Mouse (Mus musculus) limb, embryonic 13.5 days (tissue): Measurements from ENCODE around the gene Vsig10. TPM values are rescaled to one million over a fixed set of nuclear protein-coding genes. Genes with fewer than 3 reads are reported as not detected.

ENCODE experiments used
- ATAC-seq: fragments of 200-750 bp; cut with Nextera tagmentation; 2 replicates; pipeline ENCODE4 v1.8.0; 2017; ENCODE audit warnings: low read depth, moderate number of reproducible peaks, moderate TSS enrichment; ENCODE audit not compliant: low FRiP score
- H3K27ac ChIP-seq: fragments of 300-500 bp; sonication (generic); 2 replicates; pipeline ENCODE4 v1.5.1; 2015; ENCODE audit warnings: inconsistent platforms, mild to moderate bottlenecking, moderate library complexity
- H3K27me3 ChIP-seq: fragments of 300-500 bp; sonication (generic); 2 replicates; pipeline ENCODE4 v1.6.1; 2015; ENCODE audit warnings: mild to moderate bottlenecking, inconsistent platforms
- H3K36me3 ChIP-seq: fragments of 300-500 bp; sonication (generic); 2 replicates; pipeline ENCODE4 v1.6.1; 2015; ENCODE audit warnings: inconsistent platforms, mild to moderate bottlenecking, moderate library complexity
- H3K4me1 ChIP-seq: fragments of 300-500 bp; sonication (generic); 2 replicates; pipeline ENCODE4 v1.6.1; 2015; ENCODE audit warnings: inconsistent platforms
- H3K4me2 ChIP-seq: fragments of 300-500 bp; sonication (generic); replicated peaks from 2 replicates; pipeline ENCODE4 v1.6.1; 2015; ENCODE audit warnings: inconsistent platforms, mild to moderate bottlenecking, moderate library complexity
- H3K4me3 ChIP-seq: fragments of 300-500 bp; sonication (generic); 2 replicates; pipeline ENCODE4 v1.5.1; 2015; ENCODE audit warnings: moderate library complexity, mild to moderate bottlenecking, inconsistent platforms
- H3K9ac ChIP-seq: fragments of 300-500 bp; sonication (generic); 2 replicates; pipeline ENCODE4 v1.6.1; 2015; ENCODE audit warnings: mild to moderate bottlenecking, inconsistent platforms
- H3K9me3 ChIP-seq: fragments of 300-500 bp; sonication (generic); 2 replicates; pipeline ENCODE4 v1.6.1; 2016; ENCODE audit warnings: inconsistent platforms
- WGBS: fragments of 180-500 bp; shearing (Covaris S2); methylation state at CpG from one replicate; pipeline ENCODE4 v1.1.7; 2015; 5-methylcytosine and 5-hydroxymethylcytosine counted together
- polyA plus RNA-seq: library from polyadenylated mRNA; unstranded; fragments of >200 nt; fragmentation: Nextera tagmentation; extraction: Ambion mirVana; gene quantifications from 2 replicates; pipeline ENCODE4 v1.2.1, GENCODE M21; 2015

The Vsig10 gene
- polyA plus RNA-seq, 1 experiment from 2014 or later = 7.6 TPM

DNA sequence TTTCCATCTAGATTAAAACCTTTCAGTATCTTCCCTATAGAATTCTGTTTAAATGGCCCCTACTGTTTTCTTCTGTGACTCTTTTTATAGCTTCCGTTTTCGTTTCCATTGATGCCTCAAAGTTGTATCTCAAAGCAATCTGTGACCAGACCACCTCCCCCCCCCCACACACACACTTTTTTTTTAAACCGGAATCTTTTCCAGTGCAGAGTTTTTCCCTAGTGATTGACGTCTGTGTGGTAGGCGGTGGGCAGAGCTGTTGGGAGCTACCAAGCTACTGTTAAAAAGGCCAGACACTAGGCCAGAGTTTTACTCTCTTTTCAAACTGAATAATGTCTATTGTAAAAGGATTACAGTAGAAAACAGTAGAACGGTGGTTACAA lies 39.4 kb downstream of the Vsig10 start:
- ATAC-seq = no peak
- H3K4me1 ChIP-seq = peaks cover 50% of the 10 kb centered on the region
- no peak overlapping the region for H3K27ac ChIP-seq
- H3K4me2 ChIP-seq = peak overlapping the region; percentile 90
- H3K27me3 ChIP-seq = no peaks in the 10 kb centered on the region
- no peaks in the 10 kb centered on the region for H3K9me3 ChIP-seq
- H3K4me3 ChIP-seq = peak overlapping the region; percentile 94
- peak overlapping the region; percentile 95 for H3K9ac ChIP-seq
- peaks cover under 1% of the 10 kb centered on the region; the same call in 1 of the 2 replicates for H3K36me3 ChIP-seq
- WGBS = 6% methylated on average over 6 of the region's 6 CpGs

DNA sequence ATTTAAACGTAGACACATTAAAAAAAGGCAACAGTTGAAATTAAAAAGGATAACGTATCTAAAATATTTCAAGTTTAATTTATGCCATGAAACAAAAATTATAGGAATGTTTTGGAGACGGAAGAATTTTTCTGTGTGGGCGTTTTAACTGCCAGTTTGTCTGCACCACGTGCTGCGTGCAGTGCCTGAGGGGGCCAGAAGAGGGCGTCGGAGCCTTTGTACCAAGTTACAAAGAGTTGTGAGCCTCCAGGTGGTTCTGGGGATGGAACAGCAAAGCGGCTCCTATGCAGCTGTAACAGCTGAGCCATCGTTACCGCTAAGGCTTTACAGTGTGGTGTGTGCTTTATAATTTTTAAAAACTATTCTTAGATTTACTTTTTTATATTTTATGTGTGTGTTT lies 39.8 kb downstream of the Vsig10 start:
- 37% methylated on average over 11 of the region's 11 CpGs for WGBS
- Histone ChIP-seq H3K27me3 (no peaks in the 10 kb centered on the region), H3K4me3 (no peak overlapping the region), H3K9me3 (no peaks in the 10 kb centered on the region), H3K36me3 (peaks cover 5% of the 10 kb centered on the region), H3K27ac (no peak overlapping the region), H3K4me2 (peak overlapping the region; percentile 90), H3K9ac (no peak overlapping the region), H3K4me1 (peaks cover 55% of the 10 kb centered on the region)
- no peak for ATAC-seq

DNA sequence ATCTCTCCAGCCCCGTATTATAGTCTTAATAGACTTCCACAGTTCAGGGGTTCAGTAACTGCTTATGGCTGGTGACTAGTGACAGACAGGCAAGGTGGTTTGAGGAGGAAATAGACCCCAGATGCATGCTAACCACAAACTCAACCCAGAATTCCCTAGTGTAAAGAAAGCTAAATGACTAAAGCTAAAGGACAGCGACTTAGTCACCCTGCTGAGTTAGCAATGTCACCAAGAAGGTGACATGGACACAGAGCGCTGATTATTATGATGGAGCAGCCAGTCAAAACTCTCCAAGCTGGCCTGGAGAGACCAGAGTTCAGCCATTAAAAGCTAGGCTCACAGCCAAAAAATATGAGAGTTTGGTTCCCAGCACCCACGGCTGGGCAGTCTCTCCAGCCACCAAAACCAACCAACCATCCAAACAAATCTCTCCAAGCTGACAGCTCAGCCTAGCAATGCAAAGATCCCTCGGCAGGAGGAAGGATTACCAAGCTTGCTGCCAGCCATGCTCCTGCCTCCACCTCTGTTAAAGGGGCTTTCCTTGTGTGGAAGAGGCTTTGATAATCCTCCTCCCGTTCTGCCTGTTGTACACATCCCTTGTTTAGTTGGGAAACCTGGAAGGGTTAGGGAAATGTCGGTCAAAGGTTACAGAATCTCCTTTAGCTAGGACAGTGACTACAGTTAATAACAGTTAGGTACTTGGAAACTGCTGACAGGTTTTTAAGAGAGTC lies 40.8 kb downstream of the Vsig10 start:
- Histone ChIP-seq H3K4me2 (peak overlapping the region; percentile 28), H3K4me1 (peaks cover 56% of the 10 kb centered on the region), H3K36me3 (peaks cover 14% of the 10 kb centered on the region), H3K9me3 (no peaks in the 10 kb centered on the region), H3K9ac (peak overlapping the region; percentile 8; the same call in 1 of the 2 replicates), H3K27me3 (no peaks in the 10 kb centered on the region), H3K4me3 (no peak overlapping the region), H3K27ac (0 out of 2 replicates have a peak overlapping the region, but pooled peaks have one; percentile 28)
- ATAC-seq = no peak
- WGBS = 47% methylated on average over 7 of the region's 7 CpGs

DNA sequence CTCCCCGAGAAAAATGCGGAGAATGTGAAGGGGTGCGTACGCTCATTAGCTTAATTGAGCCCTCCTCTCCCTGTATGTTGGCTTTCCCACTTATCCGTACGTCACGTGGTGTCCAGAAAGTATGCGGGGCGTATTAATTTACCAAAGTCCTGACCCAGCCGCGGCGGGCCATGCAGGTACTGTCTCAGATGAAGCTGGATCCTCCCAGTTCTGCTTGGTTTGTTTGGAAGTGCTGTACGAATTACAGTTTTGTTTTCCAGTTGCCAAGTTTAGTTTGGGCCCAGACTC lies 41.3 kb downstream of the Vsig10 start:
- H3K4me1 ChIP-seq = peaks cover 56% of the 10 kb centered on the region
- WGBS = 55% methylated on average over 13 of the region's 13 CpGs
- peak overlapping the region; percentile 28 for H3K4me2 ChIP-seq

DNA sequence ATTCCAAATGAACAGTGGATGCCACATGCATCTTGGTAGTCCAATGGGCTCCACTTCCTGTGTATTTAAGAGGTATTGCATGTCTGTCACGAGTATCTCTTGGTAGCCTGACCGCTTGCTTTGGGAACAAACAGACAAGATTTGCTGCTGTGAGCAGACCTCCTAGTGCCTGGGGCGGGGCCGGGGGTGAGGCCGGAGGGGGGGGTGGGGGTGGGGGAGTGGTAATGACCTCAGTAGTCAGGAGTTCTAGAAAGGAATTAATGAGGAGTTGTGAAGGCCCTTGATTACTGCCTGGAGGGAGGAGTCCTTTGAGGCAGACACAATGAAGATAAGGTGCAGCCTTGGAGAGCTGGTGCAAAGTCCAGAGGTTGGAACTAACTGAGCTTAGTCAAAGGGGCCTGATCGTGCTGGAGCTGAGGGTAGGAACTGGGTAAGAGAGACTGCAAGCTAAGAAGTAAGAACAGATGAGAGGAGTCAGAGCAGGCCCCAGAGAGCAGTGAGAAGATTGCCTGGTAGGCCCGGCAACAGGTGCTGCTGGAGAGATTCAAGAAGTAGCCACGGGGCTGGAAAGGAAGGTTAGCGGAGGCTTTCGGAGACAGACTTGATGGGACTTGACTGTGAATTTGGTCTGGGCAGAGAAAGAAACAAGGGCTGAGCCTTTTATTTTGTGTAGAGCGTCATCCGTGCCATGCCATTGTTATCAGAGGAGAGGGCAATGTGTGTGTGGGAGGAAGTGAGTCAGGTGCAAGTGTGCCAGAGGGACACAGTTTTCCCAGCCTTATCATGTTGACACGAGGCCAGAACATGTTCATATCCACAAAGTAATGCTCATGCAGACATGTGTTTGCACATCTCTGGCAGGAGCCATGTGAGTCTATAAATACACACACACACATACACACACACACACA lies 42.0 kb downstream of the Vsig10 start:
- Histone ChIP-seq H3K4me1 (peaks cover 48% of the 10 kb centered on the region), H3K36me3 (peaks cover 27% of the 10 kb centered on the region), H3K9me3 (no peaks in the 10 kb centered on the region), H3K4me3 (no peak overlapping the region), H3K27me3 (no peaks in the 10 kb centered on the region), H3K27ac (peak overlapping the region; percentile 28; the same call in 1 of the 2 replicates), H3K9ac (no peak overlapping the region; the same call in 1 of the 2 replicates), H3K4me2 (no peak overlapping the region)
- 43% methylated on average over 13 of the region's 13 CpGs for WGBS
- no peak for ATAC-seq

More for the DNA sequence above, 41.3 kb downstream of the Vsig10 start:
- Histone ChIP-seq H3K27ac (0 out of 2 replicates have a peak overlapping the region, but pooled peaks have one; percentile 28), H3K4me3 (no peak overlapping the region), H3K27me3 (no peaks in the 10 kb centered on the region), H3K36me3 (peaks cover 19% of the 10 kb centered on the region), H3K9ac (peak overlapping the region; percentile 8; the same call in 1 of the 2 replicates), H3K9me3 (no peaks in the 10 kb centered on the region)
- no peak for ATAC-seq

DNA sequence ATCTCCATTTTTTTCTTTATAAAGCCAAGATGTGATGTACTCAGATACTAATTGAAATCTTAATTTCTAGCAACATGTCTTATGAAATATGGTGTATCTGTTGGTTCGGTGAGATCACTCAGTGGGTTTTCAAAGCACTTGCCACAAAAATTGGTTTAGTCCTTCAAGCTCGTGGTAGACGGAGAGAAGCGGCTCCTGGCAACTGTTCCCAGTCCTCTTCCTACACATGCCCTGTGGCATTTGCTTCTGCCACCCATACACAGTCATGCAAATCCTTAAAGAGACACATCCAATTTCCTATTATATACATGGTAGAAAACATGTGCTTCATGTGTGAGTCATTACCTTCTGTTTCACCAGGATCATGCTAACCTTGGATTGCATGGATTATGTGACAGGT lies 42.7 kb downstream of the Vsig10 start:
- peaks cover 34% of the 10 kb centered on the region for H3K36me3 ChIP-seq
- H3K27ac ChIP-seq = no peak overlapping the region
- no peak overlapping the region for H3K4me2 ChIP-seq
- H3K9ac ChIP-seq = no peak overlapping the region
- H3K4me3 ChIP-seq = no peak overlapping the region
- no peaks in the 10 kb centered on the region for H3K9me3 ChIP-seq
- no peaks in the 10 kb centered on the region for H3K27me3 ChIP-seq
- H3K4me1 ChIP-seq = peaks cover 41% of the 10 kb centered on the region
- 84% methylated on average over 4 of the region's 4 CpGs for WGBS
- ATAC-seq = no peak

DNA sequence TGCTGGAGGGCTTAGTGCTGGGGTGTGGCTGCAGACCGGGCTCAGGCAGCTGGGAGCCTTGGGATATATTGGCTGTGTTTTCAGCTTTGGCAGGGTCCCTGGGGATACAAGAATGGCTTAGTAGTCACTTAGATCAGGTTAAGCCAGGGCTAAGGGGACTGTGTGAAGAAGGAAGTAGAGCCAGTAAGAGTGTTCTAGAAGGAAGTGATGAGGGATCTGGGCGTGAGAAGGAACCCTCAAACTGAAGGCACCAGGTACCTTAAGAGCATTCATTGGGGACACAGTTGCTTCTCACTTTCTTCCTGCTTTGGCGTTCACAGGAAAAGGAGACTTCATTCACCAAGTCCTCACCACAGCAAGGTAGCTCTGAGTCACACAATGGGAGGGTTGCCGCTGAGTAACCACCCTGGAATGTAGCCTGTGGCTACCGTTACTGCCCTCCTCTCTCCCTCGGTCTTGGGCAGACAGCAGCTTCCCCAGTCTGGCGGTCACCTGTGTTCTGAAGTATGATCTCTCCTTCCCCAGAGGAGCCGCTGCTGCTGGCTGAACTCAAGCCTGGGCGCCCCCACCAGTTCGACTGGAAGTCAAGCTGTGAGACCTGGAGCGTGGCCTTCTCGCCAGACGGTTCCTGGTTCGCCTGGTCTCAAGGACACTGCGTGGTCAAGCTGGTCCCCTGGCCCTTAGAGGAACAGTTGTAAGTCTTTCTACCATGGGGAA lies 44.3 kb downstream of the Vsig10 start:
- WGBS = 59% methylated on average over 15 of the region's 15 CpGs
- Histone ChIP-seq H3K36me3 (peaks cover 48% of the 10 kb centered on the region), H3K9ac (no peak overlapping the region), H3K4me1 (peaks cover 35% of the 10 kb centered on the region), H3K4me3 (no peak overlapping the region), H3K9me3 (no peaks in the 10 kb centered on the region), H3K27me3 (no peaks in the 10 kb centered on the region), H3K4me2 (no peak overlapping the region), H3K27ac (no peak overlapping the region)
- no peak for ATAC-seq

DNA sequence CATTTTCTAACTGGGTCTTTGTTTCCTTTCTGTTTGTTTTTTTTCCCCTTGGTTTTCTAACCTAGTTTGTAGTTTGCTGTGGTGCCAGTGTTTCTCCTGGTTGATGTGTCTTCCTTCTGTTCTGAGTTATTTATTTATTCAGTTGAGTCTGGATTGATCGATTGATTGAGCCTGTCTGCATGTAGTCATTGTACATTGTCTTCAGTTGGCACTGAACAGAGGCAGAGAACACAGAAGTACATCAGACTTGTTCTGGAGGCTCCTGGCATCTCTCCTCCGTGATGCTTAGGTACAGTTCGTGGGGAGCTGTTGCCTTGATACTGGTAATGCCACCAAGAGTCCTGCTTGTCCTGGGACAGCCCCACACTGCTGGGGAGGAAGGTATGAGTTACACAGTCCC lies 45.9 kb downstream of the Vsig10 start:
- Histone ChIP-seq H3K36me3 (peaks cover 64% of the 10 kb centered on the region), H3K9me3 (no peaks in the 10 kb centered on the region), H3K4me2 (no peak overlapping the region), H3K9ac (no peak overlapping the region), H3K27me3 (no peaks in the 10 kb centered on the region), H3K4me1 (peaks cover 25% of the 10 kb centered on the region), H3K27ac (no peak overlapping the region), H3K4me3 (no peak overlapping the region)
- 85% methylated on average over 3 of the region's 3 CpGs for WGBS
- no peak for ATAC-seq

DNA sequence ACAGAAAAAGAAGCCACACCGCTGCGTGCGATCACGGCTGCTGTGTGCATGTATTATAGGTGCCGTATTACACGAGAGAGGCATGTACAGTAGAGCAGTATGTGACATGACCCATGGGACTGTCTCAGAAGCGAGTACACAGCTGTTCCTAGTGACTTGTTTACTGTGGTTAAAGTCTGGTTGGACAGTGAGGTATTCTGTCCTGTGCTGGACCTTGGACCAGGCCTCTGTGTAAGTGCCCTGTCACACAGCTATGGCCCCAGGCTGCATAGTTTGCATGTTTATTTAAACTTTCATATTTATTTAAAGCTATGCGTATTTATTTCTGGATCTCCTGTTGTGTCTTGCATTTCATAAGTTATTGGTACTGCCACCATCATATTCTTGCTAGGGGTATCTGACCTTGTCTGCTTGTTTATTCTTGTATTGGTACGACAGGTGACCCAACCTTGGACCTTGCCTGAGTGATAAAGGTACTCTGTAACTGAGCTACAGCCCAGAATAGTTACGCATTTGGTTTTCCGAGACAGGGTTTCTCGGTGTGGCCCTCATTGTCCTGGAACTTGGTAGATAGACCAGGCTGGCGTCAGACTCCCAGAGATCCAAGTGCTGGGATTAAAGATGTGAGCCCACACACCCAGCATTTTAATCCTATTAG lies 47.1 kb downstream of the Vsig10 start:
- 89% methylated on average over 13 of the region's 13 CpGs for WGBS
- Histone ChIP-seq H3K27me3 (no peaks in the 10 kb centered on the region), H3K9me3 (no peaks in the 10 kb centered on the region), H3K36me3 (peaks cover 76% of the 10 kb centered on the region), H3K9ac (no peak overlapping the region), H3K4me3 (no peak overlapping the region), H3K4me2 (no peak overlapping the region), H3K27ac (no peak overlapping the region), H3K4me1 (peaks cover 13% of the 10 kb centered on the region)
- no peak for ATAC-seq

DNA sequence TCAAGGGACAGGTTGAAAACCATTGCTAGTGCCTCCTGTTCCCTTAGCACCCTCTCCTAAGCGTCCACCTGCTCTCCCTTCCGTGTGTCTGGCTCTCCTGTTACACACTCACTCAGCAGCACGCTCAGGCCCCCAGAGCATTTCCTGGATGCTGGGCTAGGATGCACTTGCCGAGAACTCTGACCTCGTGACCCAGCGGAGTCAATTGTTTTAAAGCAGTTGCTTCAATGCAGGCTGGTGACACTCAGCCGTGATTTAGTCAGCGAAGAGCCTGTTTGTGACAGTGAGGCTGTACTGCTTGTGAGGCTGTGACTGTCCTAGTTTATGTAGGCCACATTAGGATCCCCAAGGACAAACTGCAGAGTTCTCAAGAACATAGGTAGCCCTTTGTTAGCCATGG lies 48.3 kb downstream of the Vsig10 start:
- WGBS = 45% methylated on average over 8 of the region's 8 CpGs
- H3K4me2 ChIP-seq = no peak overlapping the region
- H3K27ac ChIP-seq = no peak overlapping the region
- no peak overlapping the region for H3K4me3 ChIP-seq
- peaks cover 88% of the 10 kb centered on the region for H3K36me3 ChIP-seq
- no peaks in the 10 kb centered on the region for H3K27me3 ChIP-seq
- H3K4me1 ChIP-seq = peaks cover 11% of the 10 kb centered on the region
- H3K9me3 ChIP-seq = no peaks in the 10 kb centered on the region
- no peak for ATAC-seq
- H3K9ac ChIP-seq = no peak overlapping the region

DNA sequence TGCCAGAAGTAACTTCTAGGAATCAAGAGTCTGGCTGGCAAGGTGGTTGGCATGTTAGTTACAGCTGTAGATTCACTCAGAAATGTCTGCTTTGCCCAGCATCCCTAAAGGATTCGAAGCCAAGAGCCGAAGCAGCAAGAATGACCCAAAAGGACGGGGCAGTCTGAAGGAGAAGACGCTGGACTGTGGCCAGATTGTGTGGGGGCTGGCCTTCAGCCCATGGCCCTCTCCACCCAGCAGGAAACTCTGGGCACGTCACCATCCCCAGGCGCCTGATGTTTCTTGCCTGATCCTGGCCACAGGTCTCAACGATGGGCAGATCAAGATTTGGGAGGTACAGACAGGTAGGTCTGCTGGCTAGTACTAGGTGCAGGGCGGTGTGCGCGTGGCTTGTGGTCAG lies 51.7 kb downstream of the Vsig10 start:
- 92% methylated on average over 10 of the region's 10 CpGs for WGBS

More for the DNA sequence above, 51.7 kb downstream of the Vsig10 start:
- Histone ChIP-seq H3K9me3 (no peaks in the 10 kb centered on the region), H3K27ac (no peak overlapping the region), H3K9ac (no peak overlapping the region), H3K36me3 (peaks cover 88% of the 10 kb centered on the region), H3K4me1 (peaks cover 16% of the 10 kb centered on the region), H3K4me3 (no peak overlapping the region), H3K4me2 (no peak overlapping the region), H3K27me3 (no peaks in the 10 kb centered on the region)
- no peak for ATAC-seq
